Mouse (Mus musculus) olfactory bulb, adult 2 months (tissue): ENCODE results near the gene Adck2.

Source experiments
- CTCF ChIP-seq: fragments of 200-500 bp; IDR thresholded peaks from 2 replicates; pipeline ENCODE4 v1.5.1; 2012; ENCODE audit warnings: low read depth, mild to moderate bottlenecking, low read length, moderate library complexity; ENCODE audit not compliant: insufficient read depth
- POLR2A ChIP-seq: fragments of 200-500 bp; IDR thresholded peaks from 2 replicates; pipeline ENCODE4 v1.6.1; 2012; ENCODE audit warnings: mild to moderate bottlenecking, low read depth, low read length, moderate library complexity; ENCODE audit not compliant: insufficient read depth

- no peak for TF ChIP-seq CTCF
- no peak for TF ChIP-seq POLR2A
Observed at GRCm38 (mm10) chr6:39555648-39555945, 18.1 kb upstream of the Adck2 start.
